Mouse (Mus musculus) limb, embryonic 15.5 days (tissue): Measurements from ENCODE around the gene Grb14. TPM values are rescaled to one million over a fixed set of nuclear protein-coding genes. Genes with fewer than 3 reads are reported as not detected.

Experiments used
- ATAC-seq: fragments of 200-750 bp; cut with Nextera tagmentation; 2 replicates; pipeline ENCODE4 v1.8.0; 2017; ENCODE audit warnings: low read depth, moderate TSS enrichment; ENCODE audit not compliant: insufficient number of reproducible peaks, low FRiP score, low TSS enrichment
- H3K27ac ChIP-seq: fragments of 300-500 bp; sonication (generic); 2 replicates; pipeline ENCODE4 v1.5.1; 2015; ENCODE audit warnings: moderate library complexity, mild to moderate bottlenecking, inconsistent platforms
- H3K27me3 ChIP-seq: fragments of 300-500 bp; sonication (generic); 2 replicates; pipeline ENCODE4 v1.6.1; 2015; ENCODE audit warnings: inconsistent platforms
- H3K36me3 ChIP-seq: fragments of 300-500 bp; sonication (generic); 2 replicates; pipeline ENCODE4 v1.6.1; 2015; ENCODE audit warnings: inconsistent platforms
- H3K4me1 ChIP-seq: fragments of 300-500 bp; sonication (generic); 2 replicates; pipeline ENCODE4 v1.6.1; 2015; ENCODE audit warnings: inconsistent platforms
- H3K4me2 ChIP-seq: fragments of 300-500 bp; sonication (generic); 2 replicates; pipeline ENCODE4 v1.6.1; 2015; ENCODE audit warnings: mild to moderate bottlenecking, inconsistent platforms
- H3K4me3 ChIP-seq: fragments of 300-500 bp; sonication (generic); 2 replicates; pipeline ENCODE4 v1.5.1; 2015; ENCODE audit warnings: mild to moderate bottlenecking, inconsistent platforms
- H3K9ac ChIP-seq: fragments of 300-500 bp; sonication (generic); 2 replicates; pipeline ENCODE4 v1.6.1; 2015; ENCODE audit warnings: inconsistent platforms
- H3K9me3 ChIP-seq: fragments of 300-500 bp; sonication (generic); 2 replicates; pipeline ENCODE4 v1.6.1; 2016; ENCODE audit warnings: inconsistent platforms
- WGBS: fragments of 180-500 bp; shearing (Covaris S2); methylation state at CpG from one replicate; pipeline ENCODE4 v1.1.7; 2015; 5-methylcytosine and 5-hydroxymethylcytosine counted together
- polyA plus RNA-seq: library from polyadenylated mRNA; unstranded; fragments of >200 nt; fragmentation: Nextera tagmentation; extraction: Ambion mirVana; gene quantifications from 2 replicates; pipeline ENCODE4 v1.2.1, GENCODE M21; 2015

Gene Grb14
- polyA plus RNA-seq, 1 experiment from 2014 or later: 6.3 TPM

DNA sequence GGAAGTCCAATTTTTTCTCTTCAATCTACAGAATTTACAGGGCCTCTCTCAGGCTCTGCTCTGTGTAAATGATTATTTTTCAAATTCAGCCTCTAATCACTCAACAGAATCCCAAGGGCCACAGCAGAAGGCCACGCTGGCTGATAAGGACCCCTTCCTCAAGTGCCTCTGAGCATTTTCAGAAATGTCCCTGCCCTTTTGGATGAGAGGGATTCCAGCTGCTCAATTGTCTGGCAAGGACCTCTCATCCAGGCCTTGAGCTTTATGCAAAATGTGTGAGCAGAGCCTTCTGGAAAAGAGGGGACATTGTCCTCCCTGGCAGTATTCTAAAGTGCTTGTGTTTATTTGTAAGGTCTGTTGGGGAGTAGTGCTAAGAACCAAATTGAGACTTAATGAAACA, 51.7 kb downstream of the Grb14 start:
- Histone ChIP-seq H3K9me3 (no peaks in the 10 kb centered on the region), H3K4me2 (no peak overlapping the region), H3K4me1 (no peaks in the 10 kb centered on the region), H3K27me3 (no peaks in the 10 kb centered on the region), H3K27ac (no peak overlapping the region), H3K9ac (no peak overlapping the region), H3K4me3 (no peak overlapping the region), H3K36me3 (no peaks in the 10 kb centered on the region)
- WGBS: 67% methylated on average over 1 of the region's 1 CpGs
- ATAC-seq: no peak

- Histone ChIP-seq H3K4me3 (no peak overlapping the region), H3K36me3 (no peaks in the 10 kb centered on the region), H3K4me1 (no peaks in the 10 kb centered on the region), H3K9ac (no peak overlapping the region), H3K27me3 (no peaks in the 10 kb centered on the region), H3K9me3 (no peaks in the 10 kb centered on the region), H3K27ac (no peak overlapping the region), H3K4me2 (no peak overlapping the region)
- WGBS: 47% methylated on average over 5 of the region's 5 CpGs
- no peak for ATAC-seq
Measured at GRCm38 (mm10) chr2:64971828-64972227, 53.0 kb downstream of the Grb14 start.

DNA sequence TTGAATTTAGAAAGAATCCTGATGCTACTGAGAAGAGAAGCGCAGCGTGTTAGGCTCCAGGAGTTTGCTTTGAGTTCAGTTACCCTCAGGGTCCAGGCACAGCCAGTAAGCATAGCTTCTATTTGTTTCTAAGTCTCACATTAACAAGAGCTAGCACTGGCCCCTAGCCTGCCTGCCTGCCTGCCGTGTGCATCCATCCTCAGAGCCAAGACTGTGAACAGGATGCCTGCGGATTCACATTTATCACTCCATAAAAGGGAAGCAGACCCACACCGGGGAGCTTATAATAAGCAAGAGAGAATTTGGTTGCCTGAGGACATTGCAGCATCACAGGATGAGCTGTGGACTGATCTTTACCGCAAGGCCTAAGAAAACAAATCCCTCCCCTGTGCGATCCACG, 53.8 kb downstream of the Grb14 start:
- H3K9me3 ChIP-seq: no peaks in the 10 kb centered on the region
- ATAC-seq: no peak
- H3K27ac ChIP-seq: no peak overlapping the region
- no peaks in the 10 kb centered on the region for H3K4me1 ChIP-seq
- no peaks in the 10 kb centered on the region for H3K36me3 ChIP-seq
- 50% methylated on average over 8 of the region's 8 CpGs for WGBS
- no peak overlapping the region for H3K4me3 ChIP-seq
- no peak overlapping the region for H3K9ac ChIP-seq
- H3K27me3 ChIP-seq: no peaks in the 10 kb centered on the region
- no peak overlapping the region for H3K4me2 ChIP-seq

- ATAC-seq: no peak
- Histone ChIP-seq H3K27ac (no peak overlapping the region), H3K36me3 (no peaks in the 10 kb centered on the region), H3K4me1 (no peaks in the 10 kb centered on the region), H3K4me3 (no peak overlapping the region), H3K9ac (no peak overlapping the region), H3K4me2 (no peak overlapping the region), H3K27me3 (no peaks in the 10 kb centered on the region), H3K9me3 (no peaks in the 10 kb centered on the region)
- WGBS: 82% methylated on average over 6 of the region's 6 CpGs
Measured at GRCm38 (mm10) chr2:64966893-64967444, 57.8 kb downstream of the Grb14 start.

DNA sequence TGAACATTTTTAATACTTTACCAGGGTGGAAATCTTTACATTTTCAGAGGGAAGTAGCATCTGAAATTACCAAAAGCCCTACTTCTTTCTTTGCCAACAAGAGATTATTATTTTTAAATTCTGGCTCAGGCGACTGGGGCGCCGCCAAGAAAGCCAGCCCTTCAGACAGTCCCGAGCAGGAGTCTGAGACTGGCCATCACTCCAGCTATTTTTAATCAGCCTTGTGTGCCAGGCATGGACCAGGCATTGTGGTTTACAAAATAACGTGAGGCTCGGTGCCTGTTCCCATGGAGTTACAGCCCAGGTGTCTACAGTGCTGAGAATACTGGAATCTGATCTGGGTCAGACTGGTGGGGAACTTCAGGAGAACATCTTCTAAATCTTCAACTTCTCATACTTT, 58.5 kb downstream of the Grb14 start:
- Histone ChIP-seq H3K9ac (no peak overlapping the region), H3K4me2 (no peak overlapping the region), H3K36me3 (no peaks in the 10 kb centered on the region), H3K27me3 (no peaks in the 10 kb centered on the region), H3K9me3 (no peaks in the 10 kb centered on the region), H3K27ac (no peak overlapping the region), H3K4me3 (no peak overlapping the region), H3K4me1 (no peaks in the 10 kb centered on the region)
- no peak for ATAC-seq
- WGBS: 65% methylated on average over 6 of the region's 6 CpGs

DNA sequence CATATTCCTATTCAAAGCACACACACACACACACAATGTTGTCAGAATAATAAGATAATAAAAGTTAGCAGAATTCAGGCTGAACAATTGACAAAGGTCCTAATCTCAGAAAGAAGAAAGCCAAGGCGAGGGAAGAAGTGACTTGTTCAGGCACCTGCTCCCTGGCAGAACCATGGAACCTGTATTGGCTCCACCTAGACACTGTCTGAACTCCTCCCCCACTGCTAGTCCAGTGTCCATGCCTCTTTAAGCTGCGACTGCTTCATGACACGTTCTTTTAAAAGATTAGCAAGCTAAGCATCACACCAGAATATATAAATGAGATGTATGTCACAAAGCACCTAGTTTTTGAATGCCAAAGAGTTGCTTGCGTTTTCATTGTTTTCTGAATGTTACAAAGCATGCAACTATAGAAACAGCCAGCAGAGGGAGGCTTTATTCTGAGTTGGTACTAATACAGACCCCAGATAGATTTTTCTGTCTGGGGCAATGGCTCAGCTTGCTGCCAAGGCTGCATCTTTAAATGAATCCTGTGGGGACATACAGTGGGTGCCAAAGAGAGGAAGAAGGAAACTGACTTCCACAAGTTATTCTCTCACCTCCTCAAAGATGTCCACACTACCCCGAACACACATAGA, 59.4 kb downstream of the Grb14 start:
- Histone ChIP-seq H3K4me2 (no peak overlapping the region), H3K27ac (no peak overlapping the region), H3K27me3 (no peaks in the 10 kb centered on the region), H3K9me3 (no peaks in the 10 kb centered on the region), H3K4me1 (no peaks in the 10 kb centered on the region), H3K36me3 (no peaks in the 10 kb centered on the region), H3K4me3 (no peak overlapping the region), H3K9ac (no peak overlapping the region)
- ATAC-seq: no peak
- WGBS: 29% methylated on average over 5 of the region's 5 CpGs

- Histone ChIP-seq H3K27ac (no peak overlapping the region), H3K9me3 (no peaks in the 10 kb centered on the region), H3K4me1 (no peaks in the 10 kb centered on the region), H3K4me2 (no peak overlapping the region), H3K36me3 (no peaks in the 10 kb centered on the region), H3K9ac (no peak overlapping the region), H3K4me3 (no peak overlapping the region), H3K27me3 (no peaks in the 10 kb centered on the region)
- no peak for ATAC-seq
- 80% methylated on average over 4 of the region's 4 CpGs for WGBS
Measured at GRCm38 (mm10) chr2:64962196-64962595, 62.6 kb downstream of the Grb14 start.

GRCm38 (mm10) chr2:64961381-64961780, 63.4 kb downstream of the Grb14 start:
- H3K9ac ChIP-seq: no peak overlapping the region
- H3K4me3 ChIP-seq: no peak overlapping the region
- no peaks in the 10 kb centered on the region for H3K4me1 ChIP-seq
- no peak overlapping the region for H3K4me2 ChIP-seq
- H3K27ac ChIP-seq: no peak overlapping the region
- H3K9me3 ChIP-seq: no peaks in the 10 kb centered on the region
- ATAC-seq: no peak
- WGBS: 86% methylated on average over 3 of the region's 3 CpGs
- no peaks in the 10 kb centered on the region for H3K36me3 ChIP-seq
- no peaks in the 10 kb centered on the region for H3K27me3 ChIP-seq

GRCm38 (mm10) chr2:64959657-64960056, 65.1 kb downstream of the Grb14 start:
- no peak overlapping the region for H3K4me3 ChIP-seq
- H3K27me3 ChIP-seq: no peaks in the 10 kb centered on the region
- no peak overlapping the region for H3K9ac ChIP-seq
- no peak overlapping the region for H3K27ac ChIP-seq
- H3K9me3 ChIP-seq: no peaks in the 10 kb centered on the region
- H3K36me3 ChIP-seq: no peaks in the 10 kb centered on the region
- H3K4me2 ChIP-seq: no peak overlapping the region
- H3K4me1 ChIP-seq: no peaks in the 10 kb centered on the region
- ATAC-seq: no peak
- whole genome bisulfite sequencing: 72% methylated on average over 4 of the region's 4 CpGs

DNA sequence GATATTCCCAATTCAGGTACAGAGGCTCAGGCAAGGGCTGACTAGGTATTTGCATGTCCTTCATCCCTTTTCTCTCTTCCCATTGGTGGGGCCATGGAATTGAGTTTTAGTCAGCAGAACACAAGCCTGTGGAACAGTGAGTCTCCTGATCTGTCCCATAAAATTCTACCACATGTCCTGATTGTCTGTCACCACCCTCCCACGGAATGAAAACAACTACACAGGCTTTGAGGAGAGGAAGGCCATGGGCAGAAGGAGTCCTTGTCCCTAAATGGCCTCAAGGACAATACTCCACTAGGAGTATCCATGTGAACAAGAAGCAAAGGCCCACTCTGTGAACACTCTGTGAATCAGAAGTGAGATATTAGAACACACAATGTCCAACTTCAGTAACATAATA, 69.3 kb downstream of the Grb14 start:
- no peaks in the 10 kb centered on the region for H3K4me1 ChIP-seq
- no peaks in the 10 kb centered on the region for H3K36me3 ChIP-seq
- no peak overlapping the region for H3K4me3 ChIP-seq
- H3K27me3 ChIP-seq: no peaks in the 10 kb centered on the region
- ATAC-seq: no peak
- no peak overlapping the region for H3K4me2 ChIP-seq
- H3K9me3 ChIP-seq: no peaks in the 10 kb centered on the region
- WGBS: 36% methylated on average over 1 of the region's 1 CpGs
- H3K9ac ChIP-seq: no peak overlapping the region
- no peak overlapping the region for H3K27ac ChIP-seq

GRCm38 (mm10) chr2:64949210-64949609, 75.6 kb downstream of the Grb14 start:
- no peak for ATAC-seq
- Histone ChIP-seq H3K9me3 (no peaks in the 10 kb centered on the region), H3K4me3 (no peak overlapping the region)

DNA sequence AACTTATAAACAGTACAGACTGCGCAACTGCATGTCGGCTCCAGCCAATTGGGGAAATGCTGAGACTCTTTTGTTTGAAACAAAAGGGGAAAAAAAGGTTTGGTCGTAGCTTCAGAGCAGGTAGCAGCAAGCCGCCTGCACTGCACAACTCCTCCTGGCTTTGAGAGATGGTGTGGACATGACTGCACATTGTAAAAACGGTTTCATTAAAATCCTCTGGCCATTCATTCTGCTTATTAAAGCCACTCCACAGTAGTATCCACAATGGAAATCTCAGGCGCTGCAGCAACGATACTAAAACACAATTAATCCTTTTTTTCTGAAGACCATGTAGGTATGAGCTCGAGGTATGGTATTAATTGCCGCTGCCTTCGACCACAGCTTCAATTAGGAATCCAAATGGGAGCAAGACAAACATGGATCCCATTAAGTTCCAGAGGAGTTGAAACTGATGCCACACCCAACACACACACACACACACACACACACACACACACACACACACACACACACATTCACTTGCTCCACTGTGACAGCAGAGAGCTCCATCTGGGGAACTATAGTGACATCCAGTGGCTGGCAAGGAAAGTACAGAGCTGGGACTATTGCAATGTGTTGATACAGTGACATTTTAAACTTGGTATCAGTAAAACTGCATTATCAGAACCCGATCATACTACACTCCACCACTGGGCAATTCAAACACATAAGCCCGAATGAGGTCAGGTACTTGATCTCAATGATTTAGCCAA, 76.2 kb downstream of the Grb14 start:
- ATAC-seq: no peak

More at GRCm38 (mm10) chr2:64949210-64949609, 75.6 kb downstream of the Grb14 start:
- WGBS: 58% methylated on average over 2 of the region's 2 CpGs
- Histone ChIP-seq H3K4me2 (no peak overlapping the region), H3K36me3 (no peaks in the 10 kb centered on the region), H3K4me1 (no peaks in the 10 kb centered on the region), H3K27me3 (no peaks in the 10 kb centered on the region), H3K27ac (no peak overlapping the region), H3K9ac (no peak overlapping the region)

More for the DNA sequence above, 76.2 kb downstream of the Grb14 start:
- Histone ChIP-seq H3K9me3 (no peaks in the 10 kb centered on the region), H3K9ac (no peak overlapping the region), H3K4me2 (peak overlapping the region; percentile 24), H3K4me1 (no peaks in the 10 kb centered on the region), H3K36me3 (no peaks in the 10 kb centered on the region), H3K27ac (no peak overlapping the region), H3K27me3 (no peaks in the 10 kb centered on the region), H3K4me3 (no peak overlapping the region)
- 51% methylated on average over 12 of the region's 12 CpGs for WGBS
